Mouse (Mus musculus): ENCODE data around the gene Wasf2.

Gene Wasf2

GRCm38 (mm10) chr4:133101751-133102150 lies 28.6 kb upstream of the Wasf2 start:
- DNase-seq = peak; percentile 51

- DNase-seq = peak; percentile 71
Observed at GRCm38 (mm10) chr4:133103525-133104193, 26.6 kb upstream of the Wasf2 start.

GRCm38 (mm10) chr4:133104194-133104569 lies 26.1 kb upstream of the Wasf2 start:
- no peak for DNase-seq

DNA sequence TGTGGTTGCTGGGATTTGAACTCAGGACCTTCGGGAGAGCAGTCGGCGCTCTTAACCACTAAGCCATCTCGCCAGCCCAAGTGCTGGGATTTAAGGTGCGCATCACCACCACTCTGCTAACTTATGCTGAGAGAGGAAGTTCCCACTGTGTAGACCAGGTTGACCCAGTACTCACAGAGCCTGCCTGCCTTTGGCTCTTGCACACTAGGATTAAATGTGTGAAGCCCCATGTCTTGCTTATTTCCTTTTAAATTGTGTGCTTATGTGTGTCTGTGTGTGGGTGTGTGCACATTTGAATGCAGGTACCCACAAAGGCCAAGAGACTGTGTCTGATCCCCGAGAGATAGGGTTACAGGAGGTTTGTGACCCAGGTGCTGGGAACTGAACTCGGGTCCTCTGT lies 23.6 kb upstream of the Wasf2 start:
- no peak for DNase-seq

DNA sequence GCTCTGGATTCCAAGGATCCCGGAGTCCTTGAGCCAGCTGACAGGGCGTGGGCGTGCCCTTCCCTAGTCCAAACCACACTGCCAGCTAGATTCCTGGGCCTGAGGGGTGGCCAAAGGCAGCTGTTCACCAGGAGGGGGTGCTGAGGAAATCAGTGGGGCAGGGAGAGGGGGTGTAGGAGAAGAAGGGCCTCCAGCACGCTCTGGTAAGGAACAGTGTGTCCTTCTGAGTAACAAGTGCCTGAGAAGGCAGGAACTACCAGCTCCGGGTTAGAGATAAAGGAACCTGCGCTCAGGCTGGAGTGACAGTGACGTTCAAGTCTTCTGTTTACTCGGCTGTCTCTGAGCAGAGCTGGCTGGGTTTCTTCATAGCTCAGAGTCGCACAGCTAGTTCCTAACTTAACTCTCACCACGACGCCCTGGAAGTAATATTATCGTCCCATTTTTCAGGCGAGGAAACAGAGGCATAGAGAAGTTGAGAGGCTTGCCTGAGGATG lies 22.5 kb upstream of the Wasf2 start:
- no peak for DNase-seq

DNA sequence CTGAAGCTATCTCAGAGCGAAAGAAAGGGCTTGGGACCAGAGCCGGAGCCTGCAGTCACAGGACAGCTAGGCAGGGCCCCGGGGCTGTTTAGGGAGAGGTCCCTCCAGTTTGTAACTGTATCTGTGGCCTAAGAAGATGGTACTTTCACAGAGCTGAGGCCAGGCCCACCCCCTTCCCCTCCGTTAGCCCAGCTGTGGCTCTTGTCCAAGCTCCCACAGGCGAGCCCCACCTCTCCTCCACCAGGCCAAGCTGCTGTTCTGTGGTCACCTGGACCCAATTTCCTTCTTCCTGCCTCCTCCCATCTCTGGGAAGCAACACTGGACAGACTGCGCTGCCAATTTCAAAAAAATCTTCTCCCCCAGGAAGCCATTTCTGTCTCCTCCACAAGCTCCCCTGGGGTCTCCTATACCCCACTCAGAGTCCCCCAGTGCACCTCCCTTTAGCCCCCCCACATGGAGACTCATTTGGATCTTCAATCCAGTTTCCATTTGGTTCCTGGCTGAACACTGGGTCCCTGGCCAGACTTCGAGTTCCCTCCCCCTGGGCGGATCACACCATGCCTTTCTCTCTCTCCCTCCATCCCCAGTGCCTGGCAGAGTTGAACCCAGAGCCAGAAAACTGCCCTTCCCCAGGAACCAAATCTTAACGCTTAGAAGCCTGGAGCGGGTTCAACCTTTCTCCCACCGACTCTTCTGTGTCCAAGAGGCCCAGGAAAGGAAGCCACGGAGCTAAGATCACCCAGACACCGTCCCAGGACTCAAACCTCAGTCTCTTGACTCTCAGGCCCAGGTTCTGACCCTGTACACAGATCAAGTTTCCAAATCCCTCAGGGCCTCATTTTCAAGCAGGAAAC lies 21.6 kb upstream of the Wasf2 start:
- DNase-seq = no peak

DNA sequence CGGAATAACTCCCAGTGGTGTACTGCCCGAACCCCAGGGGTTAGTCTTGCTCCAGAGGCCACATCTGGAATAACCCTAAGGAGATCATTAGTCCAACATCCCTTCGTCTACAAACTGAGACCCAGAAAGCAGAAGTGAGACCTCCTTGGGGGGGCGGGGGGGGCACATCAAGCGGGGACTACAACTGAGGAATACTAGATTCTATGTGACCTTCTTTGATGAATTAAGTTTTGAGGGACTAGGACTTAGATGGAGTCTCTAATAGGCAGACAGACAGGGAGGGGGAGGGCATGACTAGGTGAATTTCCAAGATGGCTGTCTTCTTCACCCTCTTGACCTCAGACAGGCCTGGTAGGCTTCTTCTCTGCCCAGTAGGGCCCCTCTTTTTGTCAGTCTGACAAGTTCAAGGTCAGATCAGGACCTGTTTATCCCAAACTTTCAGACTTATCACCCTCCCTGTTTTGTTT lies 20.9 kb upstream of the Wasf2 start:
- DNase-seq = no peak

DNA sequence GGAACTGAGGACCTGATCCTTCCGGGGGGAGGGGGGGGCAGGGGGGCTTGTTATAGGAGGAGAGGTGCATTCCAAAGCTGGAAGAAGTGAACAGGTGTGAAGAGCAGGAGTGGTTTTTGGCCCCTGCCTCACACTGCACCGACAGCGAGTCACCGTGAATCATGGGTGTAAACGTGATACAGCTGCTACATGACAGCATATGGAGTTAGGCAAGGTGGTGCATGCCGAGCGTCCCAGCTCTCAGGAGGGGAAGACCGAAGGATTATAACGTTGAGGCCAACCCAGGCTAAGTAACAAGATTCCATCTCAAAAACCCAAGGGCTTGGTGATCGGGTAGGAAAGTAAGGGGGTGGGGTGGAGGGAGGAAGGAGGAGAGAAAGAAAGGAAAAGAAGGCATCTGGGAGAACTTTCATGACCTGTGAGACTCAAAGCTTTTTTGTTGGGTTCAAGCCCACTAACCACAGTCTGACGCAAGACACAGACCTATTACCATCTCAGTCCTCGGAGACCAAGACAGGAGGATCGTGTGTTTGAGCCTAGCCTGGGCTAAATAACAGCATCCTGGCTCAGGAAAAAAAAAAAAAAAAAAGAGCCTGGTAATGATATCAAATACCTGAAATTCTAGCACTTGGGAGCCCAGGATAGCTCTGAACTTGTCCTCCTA lies 18.0 kb upstream of the Wasf2 start:
- no peak for DNase-seq

DNA sequence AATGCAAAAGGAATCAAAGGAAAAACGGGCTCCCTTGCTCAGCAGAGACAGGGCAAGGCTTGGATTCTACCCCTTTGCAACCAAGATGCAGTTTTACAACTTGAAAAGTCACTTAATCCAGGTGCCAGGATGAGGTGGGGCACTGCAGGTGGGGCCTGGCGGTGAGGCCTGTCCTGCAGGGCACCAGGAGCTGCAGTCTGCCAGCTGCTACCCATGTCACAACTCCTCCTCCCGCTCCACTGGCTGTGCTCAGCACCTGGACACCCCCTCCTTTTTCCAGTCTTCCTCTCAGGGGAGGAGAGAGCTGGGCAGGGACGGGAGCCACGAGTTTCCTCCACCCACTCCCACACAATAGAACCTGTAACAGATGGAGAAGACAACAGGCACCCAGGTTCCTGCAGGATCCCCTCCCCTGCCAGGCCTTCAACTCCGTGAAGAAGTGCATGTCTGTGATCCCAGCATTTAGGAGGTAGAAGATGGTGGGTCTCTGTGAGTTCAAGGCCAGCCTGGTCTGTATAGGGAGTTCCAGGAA lies 16.9 kb upstream of the Wasf2 start:
- DNase-seq = no peak

- DNase-seq = no peak
Observed at GRCm38 (mm10) chr4:133114762-133115161, 15.5 kb upstream of the Wasf2 start.

- DNase-seq = no peak
Observed at GRCm38 (mm10) chr4:133115721-133116429, 14.4 kb upstream of the Wasf2 start.

DNA sequence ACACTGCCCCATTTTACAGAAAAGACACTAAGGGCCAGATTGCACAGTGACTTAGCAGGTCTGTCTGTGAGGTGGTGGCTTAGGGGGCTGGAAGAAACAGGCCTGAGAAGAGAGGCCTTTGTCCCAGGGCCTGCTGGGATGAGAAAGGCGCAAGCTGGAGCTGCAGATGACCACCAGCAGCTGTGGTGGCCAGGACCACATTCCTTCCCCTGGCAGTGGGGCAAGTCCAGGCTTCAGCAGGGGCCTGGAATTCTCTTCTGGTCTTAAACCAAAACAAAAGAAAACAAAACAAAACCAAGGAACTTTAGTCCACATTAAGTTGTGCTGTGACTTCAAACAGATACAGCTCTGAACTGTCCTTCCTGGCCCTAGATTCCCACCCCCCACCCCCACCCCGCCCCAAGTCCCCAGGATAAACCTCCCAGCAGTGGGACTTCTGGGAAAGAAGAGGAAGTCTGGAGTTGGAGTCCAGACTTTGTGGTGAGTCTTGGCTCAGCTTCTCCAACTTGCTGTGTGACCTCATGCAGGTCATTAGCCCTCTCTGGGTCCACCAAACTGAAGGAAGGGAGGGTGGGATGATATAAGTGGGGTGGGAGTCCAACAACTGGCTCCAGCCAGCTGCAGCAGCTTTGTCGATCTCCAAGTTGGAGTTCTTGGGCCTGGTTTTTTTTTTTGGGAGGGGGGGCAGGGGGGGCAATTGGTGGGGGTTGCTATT lies 13.4 kb upstream of the Wasf2 start:
- DNase-seq = no peak

- DNase-seq = peak; percentile 75
Observed at GRCm38 (mm10) chr4:133117556-133118411, 12.5 kb upstream of the Wasf2 start.

- DNase-seq = no peak
Observed at GRCm38 (mm10) chr4:133118775-133119375, 11.4 kb upstream of the Wasf2 start.

GRCm38 (mm10) chr4:133119579-133119978 lies 10.7 kb upstream of the Wasf2 start:
- no peak for DNase-seq

DNA sequence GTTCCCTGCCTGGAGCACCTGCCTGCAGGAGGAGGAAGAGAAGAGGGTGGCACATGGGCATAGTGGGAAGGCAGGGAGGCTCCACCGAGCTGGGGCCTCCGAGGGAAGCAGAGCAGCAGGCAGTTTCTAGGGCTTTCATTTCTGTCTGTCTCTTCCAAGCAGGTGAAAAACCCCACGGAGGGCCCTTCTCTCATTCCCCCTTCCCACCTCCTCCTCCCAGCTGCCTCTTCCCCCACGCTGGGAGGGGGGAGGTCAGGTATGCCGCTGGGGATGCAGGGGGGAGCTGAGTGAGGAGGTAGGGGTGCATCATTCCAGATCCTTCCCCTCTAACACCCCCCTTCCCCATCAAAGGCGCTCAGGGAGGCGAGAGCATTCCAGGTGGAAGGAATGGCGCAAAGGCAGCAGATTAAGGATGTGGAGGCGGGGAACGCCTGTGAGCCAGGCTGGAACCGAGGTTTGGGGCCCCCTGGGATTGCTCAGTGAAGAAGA lies 9.4 kb upstream of the Wasf2 start:
- DNase-seq = peak; percentile 14

- DNase-seq = peak; percentile 2
Observed at GRCm38 (mm10) chr4:133121416-133121815, 8.9 kb upstream of the Wasf2 start.

GRCm38 (mm10) chr4:133121974-133122637 lies 8.2 kb upstream of the Wasf2 start:
- peak; percentile 2 for DNase-seq

- DNase-seq = no peak
Observed at GRCm38 (mm10) chr4:133127079-133127478, 3.2 kb upstream of the Wasf2 start.

DNA sequence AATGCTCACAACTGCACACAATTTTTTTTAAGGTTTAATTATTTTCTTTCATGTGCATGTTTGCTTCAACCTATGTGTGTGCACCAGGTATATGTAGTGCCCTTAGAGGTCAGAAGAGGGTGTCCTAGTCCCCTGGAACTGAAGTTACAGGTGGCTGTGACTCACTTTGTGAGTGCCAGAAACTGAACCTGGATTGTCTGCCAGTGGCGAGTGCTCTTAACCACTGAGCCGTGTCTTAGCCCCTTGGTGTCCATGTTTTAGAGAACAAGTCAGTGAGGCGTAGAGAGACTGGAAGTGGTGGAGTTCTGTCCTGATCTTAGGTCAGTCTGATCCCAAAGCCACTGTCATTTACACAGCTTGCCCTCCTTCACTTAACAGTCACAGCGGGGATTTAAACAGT lies 2.4 kb upstream of the Wasf2 start:
- no peak for DNase-seq
